Mouse (Mus musculus) frontal cortex, adult 2 months (tissue): ENCODE results near the gene Zcchc24. TPM values are rescaled to one million over a fixed set of nuclear protein-coding genes. Genes with fewer than 3 reads are reported as not detected.

Source experiments
- DNase-seq, 2 experiments: peaks; one replicate each; pipeline ENCODE4 v3.0.0; 2022; ENCODE audit warnings: low spot score in 1 of 2; ENCODE audit errors: extremely low spot score in 1 of 2
- polyA plus RNA-seq: library from polyadenylated mRNA; depleted of rRNA; stranded (reverse); fragments of >200 nt; gene quantifications from 2 replicates; pipeline ENCODE4 v1.2.3, GENCODE M21; 2012

Gene Zcchc24
- polyA plus RNA-seq, 1 experiment, result 46.3 TPM

- DNase-seq, result no peak
Observed at GRCm38 (mm10) chr14:25749143-25749909, 19.5 kb downstream of the Zcchc24 start.

DNA sequence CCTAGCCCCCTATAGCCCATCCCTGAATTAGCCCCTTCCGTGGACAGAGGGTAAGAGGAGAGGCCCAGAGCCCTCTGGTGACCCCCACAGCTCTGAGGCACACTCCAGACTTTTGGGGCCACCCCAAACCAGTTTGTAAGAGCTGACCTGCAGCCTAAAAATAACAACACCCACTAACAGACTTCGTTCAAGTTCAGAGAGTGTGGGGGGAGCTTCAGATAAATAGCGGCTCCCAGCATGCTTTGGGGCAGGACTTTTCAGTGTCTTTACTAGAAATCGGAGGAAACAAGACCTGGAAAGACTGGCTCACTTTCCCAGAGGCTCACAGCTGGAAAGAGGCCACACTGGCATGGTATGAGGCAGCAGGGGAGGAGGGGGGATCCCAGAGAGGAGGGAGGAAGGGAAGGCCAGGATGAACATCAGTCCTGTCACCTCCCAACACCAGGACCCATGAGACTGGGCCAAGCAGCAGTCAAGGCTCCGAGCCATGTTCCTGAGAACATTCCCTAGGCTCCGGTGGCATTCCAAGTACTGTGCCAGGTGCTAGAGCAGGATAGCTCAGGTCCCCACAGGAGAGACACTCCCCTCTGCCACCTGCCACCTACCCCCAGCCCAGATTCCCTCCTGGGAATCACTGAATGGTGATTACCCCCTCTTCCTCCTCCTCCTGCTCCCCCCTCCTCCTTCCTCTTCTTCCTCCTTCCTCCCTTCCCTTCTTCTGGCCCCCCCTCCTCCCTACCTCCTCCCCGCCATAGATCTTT, 20.7 kb downstream of the Zcchc24 start:
- no peak for DNase-seq

DNA sequence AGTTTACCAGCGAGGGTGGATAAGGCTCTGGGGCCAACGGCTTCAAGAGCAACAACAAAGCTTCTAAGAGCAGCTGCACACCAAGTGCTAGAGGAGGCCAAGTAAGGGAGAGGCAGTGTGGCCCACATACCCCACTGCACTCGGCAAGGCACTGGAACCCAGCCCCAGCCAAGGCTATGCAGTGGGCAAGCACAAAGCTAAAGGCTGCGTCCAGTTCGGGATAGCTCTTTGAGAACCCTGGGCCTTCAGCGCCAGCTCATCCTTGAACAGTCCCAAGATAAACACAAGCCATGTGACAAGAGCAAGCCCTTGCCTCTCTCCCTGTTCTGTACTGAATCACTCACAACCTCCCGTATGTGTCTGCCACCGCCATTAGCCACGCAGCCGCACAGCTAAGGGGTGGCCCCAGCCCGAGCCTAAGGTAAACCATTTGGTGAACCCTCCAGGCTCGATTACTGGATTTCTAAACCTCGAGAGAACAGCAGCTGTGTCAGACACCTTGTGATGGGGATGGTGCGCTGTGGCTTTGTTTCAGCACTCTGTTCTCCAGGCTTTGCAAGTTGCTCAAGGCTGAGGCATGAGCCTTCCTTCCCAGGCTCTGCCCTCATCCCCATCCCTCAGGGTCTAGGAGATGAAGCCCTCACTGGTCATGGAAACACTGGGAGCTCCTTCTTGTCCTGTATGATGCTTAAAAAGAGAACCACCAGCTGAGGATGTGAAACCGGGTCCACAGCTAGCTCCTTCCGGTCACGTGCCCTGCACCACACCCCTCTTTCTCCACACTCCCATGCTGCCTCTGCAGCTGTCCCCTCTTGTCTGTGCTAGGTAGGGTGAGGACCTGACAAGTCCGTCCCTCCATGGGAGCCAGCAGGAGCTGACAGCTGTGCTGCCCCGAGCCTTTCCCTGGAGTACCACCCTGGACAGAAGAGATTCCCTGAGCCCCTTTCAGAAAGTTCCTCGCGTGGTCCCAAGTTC, 21.6 kb downstream of the Zcchc24 start:
- DNase-seq, result no peak

GRCm38 (mm10) chr14:25746371-25746770, 22.5 kb downstream of the Zcchc24 start:
- no peak for DNase-seq

DNA sequence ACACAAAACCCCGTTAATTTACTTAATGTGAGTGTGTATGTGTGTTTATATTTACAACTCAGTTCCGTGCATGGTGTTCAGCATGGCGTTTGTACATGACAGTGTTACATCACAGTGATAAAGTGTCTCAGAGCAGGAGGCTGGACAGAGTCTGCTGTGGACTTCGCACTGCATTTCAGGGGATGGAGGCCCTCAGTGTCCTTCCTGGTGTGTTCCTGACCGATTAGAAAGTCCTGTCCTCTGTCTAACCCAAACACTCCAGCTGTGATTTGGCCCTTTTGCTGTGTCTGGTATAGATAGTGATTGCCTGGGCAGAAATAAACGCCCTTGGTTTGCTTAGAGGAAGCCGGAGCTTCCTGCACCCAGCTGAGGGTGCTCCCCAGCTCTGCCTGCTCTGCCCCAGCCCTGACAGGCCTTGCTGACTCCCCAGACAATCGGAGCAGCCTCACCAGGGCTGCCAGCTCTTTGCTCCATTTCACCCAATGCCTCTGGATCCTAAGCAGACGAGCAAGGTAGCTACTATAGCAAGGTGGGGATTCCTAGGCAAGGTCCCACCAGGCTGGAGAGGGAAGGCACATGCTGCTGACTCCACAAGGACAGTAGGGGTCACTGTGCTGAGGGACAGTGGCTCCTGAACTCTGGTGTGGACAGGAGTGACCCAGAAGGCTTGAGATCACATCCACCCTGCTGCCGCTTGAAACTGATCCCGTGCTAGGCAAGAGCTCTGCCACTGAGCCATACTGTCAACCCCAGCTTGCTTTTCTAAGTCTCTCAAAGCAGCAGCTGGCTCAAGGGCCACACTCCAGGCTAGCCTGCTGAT, 23.3 kb downstream of the Zcchc24 start:
- DNase-seq, result no peak

GRCm38 (mm10) chr14:25742943-25743342, 25.9 kb downstream of the Zcchc24 start:
- DNase-seq, result no peak

DNA sequence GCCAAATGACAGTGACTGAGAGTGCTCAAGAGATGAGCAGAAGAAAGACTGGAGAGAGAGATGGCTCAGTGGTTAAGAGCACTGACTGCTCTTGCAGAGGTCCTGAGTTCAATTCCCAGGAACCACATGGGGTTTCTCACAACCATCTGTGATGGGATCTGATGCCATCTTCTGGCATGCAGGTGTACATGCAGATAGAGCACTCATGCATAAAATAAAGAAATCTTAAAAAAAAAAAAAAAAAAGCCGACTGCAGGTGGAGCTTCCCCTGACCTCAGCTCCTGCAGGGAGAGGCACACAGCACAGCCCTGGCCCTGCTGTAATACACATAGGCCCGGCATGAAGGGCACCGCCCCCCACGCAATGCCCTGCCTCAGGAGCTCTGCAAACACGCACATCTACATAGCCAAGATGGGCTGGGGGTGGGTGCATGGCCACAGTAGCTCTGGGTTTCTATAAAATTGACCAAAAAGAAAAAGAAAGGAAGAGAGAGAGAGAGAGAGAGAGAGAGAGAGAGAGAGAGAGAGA, 26.9 kb downstream of the Zcchc24 start:
- no peak for DNase-seq

- no peak for DNase-seq
Observed at GRCm38 (mm10) chr14:25741211-25741610, 27.6 kb downstream of the Zcchc24 start.

GRCm38 (mm10) chr14:25739957-25740565, 28.8 kb downstream of the Zcchc24 start:
- peak; percentile 66 to 71 for DNase-seq

DNA sequence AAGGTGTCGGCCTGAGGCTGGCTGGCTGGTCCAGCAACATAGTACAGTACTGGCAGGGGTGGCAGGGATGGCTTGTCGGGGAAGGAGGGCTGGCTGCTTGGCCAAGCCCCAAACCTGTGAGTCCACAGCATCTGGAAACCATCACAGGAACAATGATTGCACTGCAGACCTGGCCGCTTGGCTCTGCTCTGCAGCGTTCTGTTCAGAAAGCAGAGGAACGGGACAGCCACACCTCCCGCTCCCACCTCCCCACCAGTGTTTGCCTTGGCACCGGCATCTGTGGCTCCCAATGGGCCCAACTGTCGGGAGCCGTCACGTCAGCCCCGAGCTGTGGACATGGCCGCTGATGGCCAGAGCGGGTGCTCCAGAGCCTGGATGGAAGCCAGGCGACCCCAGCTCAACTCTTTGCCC, 30.2 kb downstream of the Zcchc24 start:
- DNase-seq, result no peak

DNA sequence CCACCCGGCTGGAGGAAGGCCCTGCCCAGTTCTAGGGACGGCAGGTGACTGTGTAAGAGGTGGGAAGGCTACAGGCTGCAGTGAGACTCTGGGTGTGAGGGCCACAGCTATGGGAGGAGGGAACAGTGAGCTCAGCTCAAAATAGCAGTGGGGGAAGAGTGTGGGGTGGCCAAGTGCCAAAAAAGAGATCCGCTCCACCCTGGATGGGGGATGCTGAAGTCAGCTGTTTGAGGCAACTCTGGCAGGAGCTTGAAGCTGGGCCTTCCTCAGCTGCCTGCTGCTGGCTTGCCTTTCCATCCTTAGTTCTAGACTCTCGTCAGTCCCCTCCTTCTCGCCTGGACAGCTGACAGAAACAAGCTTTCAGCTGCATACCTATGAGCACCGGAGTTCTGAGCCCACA, 32.2 kb downstream of the Zcchc24 start:
- peak; percentile 83 to 87 for DNase-seq

GRCm38 (mm10) chr14:25736140-25736539, 32.7 kb downstream of the Zcchc24 start:
- no peak for DNase-seq

DNA sequence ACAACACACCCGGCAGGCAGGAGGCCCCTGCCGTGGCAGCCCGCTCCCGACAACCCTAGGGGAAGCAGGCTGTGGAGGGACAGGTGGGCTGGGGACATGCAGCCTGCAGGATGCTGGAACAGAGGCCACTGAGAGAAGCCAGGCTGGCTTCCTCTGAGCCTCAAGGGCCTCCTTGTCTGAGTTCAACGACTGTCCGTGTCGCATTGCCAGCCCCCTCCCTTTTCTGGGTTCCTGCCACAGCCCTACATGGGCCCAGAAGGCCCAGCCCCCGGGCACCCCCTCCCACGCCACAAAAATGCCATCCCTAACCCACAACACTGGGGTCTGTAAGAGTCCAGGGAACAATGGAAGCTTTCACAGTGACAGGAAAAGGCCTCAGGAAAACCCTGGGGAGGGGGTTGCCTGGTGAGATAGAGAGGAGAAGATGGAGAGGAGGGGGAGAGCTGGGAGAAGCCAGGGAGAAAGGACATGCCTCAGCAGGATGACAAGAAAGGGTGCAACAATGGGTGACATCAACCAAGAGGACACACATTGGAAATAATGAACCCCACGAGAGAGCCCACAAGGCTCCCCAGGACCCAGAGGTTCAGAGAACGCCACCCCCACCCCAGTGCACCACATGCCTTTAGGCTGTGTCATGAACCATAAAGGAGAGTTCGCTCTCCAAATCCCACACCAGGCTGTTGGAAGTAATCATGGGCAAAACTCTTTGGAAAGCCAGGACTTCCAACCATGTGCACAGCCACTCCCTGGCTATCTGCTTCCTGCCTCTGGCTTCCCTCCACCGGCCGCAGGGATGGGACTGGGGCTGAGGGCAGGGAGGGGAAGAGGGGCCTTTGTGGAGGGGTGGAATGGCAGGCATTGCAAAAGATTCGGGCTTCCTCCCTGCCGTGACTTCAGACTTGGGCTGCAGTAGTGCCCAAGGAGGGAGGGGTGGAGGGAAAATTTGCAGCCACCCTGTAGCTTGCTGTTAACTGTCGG, 33.8 kb downstream of the Zcchc24 start:
- no peak for DNase-seq

DNA sequence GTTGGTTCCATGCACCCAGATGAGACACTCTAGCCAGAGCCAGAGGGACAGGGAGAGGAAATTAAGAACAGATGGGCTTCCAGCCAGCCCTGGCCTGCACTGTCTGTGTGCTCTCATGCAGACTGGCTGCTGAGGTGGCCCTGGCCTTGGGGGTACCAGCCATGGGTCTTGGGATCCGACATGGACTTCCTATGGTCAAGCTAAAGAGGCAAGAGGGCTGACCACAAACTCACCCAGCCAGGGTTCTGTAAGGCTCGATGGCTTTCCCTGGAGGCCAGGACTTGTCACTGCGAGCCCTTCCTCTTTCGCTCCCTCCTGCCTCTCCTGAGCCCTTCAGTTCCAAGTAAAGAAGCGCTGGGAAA, 41.7 kb downstream of the Zcchc24 start:
- DNase-seq, result no peak

DNA sequence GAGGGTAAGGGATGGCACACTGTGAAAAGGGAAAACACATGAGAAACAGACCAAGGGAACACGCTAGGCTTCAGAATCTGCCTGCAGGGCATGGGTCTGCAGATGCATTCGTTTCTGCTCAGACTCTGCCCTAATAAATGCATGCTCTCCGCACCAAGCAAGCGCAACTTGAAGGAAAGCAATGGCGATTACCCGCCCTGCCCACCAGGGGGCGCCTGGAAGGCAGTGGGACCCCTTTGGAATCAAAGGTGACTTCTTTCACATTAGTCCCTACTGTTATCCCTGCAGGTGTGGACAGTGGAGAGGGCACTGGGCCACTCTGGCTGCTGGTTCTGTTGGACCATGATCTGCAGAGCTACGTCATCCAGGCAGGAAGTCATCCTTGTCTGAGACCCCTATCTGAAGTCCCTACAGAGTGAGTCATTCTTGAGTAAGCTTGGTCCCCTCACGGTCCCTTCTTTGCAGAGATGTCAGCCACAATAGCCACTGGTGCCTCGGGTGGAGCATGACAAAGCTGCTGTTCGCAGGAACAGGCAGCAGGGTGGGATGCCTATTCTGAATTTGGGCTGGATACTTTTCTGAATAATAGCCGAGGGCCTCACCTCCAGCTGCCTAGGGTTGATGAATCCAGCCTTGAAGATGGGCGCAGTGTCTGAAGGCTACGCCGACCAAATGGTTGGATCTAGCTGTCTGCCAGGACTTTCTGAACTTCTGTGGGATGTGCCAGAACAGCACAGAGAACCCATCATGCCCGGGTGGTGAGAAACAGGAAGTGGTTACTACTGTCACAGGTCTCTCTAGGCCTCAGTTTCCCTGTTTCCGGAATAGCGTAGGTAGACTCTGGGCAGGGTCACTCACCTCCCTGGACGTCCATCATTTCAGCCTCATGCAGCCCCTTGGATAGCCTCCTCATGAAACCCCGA, 42.4 kb downstream of the Zcchc24 start:
- peak in 1 of 2 experiments; percentile 59 for DNase-seq

DNA sequence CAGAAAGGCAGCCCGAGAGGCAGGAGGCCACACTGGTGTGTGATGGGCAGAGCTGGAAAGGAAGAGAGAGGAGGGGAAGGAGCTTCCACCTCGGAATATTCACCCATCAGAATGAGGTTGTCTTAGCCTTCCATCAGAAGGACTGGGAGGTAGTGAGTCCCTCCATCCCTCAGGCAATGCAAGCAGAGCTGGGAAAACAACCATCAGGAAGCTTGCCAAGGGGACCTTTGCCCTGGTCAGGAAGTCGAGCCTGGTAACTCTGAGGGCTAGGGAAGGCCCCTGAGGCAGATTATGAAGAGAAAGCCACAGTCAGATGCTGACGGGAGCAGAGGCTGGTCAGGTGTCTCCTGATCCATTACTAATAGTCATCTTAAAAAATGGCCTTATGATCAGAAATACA, 43.1 kb downstream of the Zcchc24 start:
- DNase-seq, result no peak

DNA sequence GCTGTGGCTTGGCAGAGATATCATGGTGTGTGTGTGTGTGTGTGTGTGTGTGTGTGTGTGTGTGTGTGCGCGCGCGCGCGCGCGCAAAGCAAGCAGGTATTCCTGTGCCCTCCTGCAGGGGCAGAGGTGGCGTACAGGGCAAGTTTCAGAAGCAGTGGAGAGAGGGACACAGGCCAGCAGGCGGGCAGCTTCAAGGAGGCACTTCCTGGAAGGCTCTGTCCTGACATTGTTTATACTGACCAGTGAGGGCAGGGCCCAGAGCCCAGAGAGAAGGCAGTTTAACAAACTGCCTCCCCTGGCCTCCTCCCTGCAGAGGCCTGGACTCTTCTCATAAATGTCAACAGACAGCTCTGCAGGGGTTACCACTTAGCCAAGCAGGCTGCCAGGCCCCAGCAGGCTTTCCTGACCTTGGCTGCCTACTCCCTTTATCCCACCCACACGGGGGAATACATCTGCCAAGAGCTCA, 43.8 kb downstream of the Zcchc24 start:
- DNase-seq, result no peak
